Mouse (Mus musculus): ENCODE results near the gene Gm28539. TPM values are rescaled to one million over a fixed set of nuclear protein-coding genes. Genes with fewer than 3 reads are reported as not detected.

Gm28539 gene
- total and polyA plus RNA-seq, 3 experiments: 2.9 to 13.9 TPM; not detected in 1

GRCm38 (mm10) chr16:18796645-18797044 lies 39.7 kb upstream of the Gm28539 start:
- H3K27ac ChIP-seq (ENCODE audit: control insufficient read depth, low read depth, low read length): no peak overlapping the region
- no peaks in the 10 kb centered on the region for H3K27me3 ChIP-seq (ENCODE audit: control insufficient read depth in 1 of 2, insufficient read depth in 2 of 2, low read length in 2 of 2)
- H3K9ac ChIP-seq (ENCODE audit: control insufficient read depth, low read depth, low read length, poor library complexity, severe bottlenecking): no peak overlapping the region
- H3K4me3 ChIP-seq (ENCODE audit: control insufficient read depth in 1 of 2, insufficient read depth in 1 of 2, low read depth in 2 of 2, low read length in 2 of 2): no peak overlapping the region
- DNase-seq (ENCODE audit: low read depth, low spot score): no peak
- no peaks in the 10 kb centered on the region for H3K9me3 ChIP-seq (replicated peaks; ENCODE audit: insufficient read depth, low read length)
- peaks cover 0 to 9% of the 10 kb centered on the region in 2 experiments; a peak in 2 of 4 replicates for H3K36me3 ChIP-seq (ENCODE audit: control insufficient read depth in 1 of 2, insufficient read depth in 2 of 2, low read length in 2 of 2)
- TF ChIP-seq POLR2AphosphoS2 (IDR thresholded peaks at IDR 0.05; ENCODE audit: low read length) (no peak), MXI1 (IDR thresholded peaks at IDR 0.05; ENCODE audit: low read depth, low read length) (no peak), ETS1 (IDR thresholded peaks at IDR 0.05; ENCODE audit: low read depth, low read length) (no peak), MEF2A (IDR thresholded peaks at IDR 0.05; ENCODE audit: extremely low read depth, insufficient replicate concordance, low read depth, low read length, poor library complexity, severe bottlenecking) (no peak), MAZ (IDR thresholded peaks at IDR 0.05; ENCODE audit: low read depth, low read length) (no peak), MYC (IDR thresholded peaks at IDR 0.05; ENCODE audit: low read depth, low read length) (no peak), NELFE (IDR thresholded peaks at IDR 0.05; ENCODE audit: low read depth, low read length) (no peak), CTCF (IDR thresholded peaks at IDR 0.05 in 2 of 3, conservative IDR thresholded peaks at IDR 0.05 in 1 of 3; ENCODE audit: control insufficient read depth in 1 of 3, insufficient read depth in 1 of 3, low read depth in 2 of 3, low read length in 3 of 3, poor library complexity in 1 of 3, severe bottlenecking in 1 of 3) (no peak), MYB (IDR thresholded peaks at IDR 0.05; ENCODE audit: low read depth, low read length) (no peak), RCOR1 (IDR thresholded peaks at IDR 0.05; ENCODE audit: low read depth, low read length) (no peak), GABPA (IDR thresholded peaks at IDR 0.05; ENCODE audit: low read depth, low read length) (no peak), KAT2A (conservative IDR thresholded peaks at IDR 0.05; ENCODE audit: low read depth, low read length) (no peak), TAL1 (IDR thresholded peaks at IDR 0.05; ENCODE audit: low read length) (no peak), ZNF384 (IDR thresholded peaks at IDR 0.05; ENCODE audit: low read depth, low read length) (no peak), ZC3H11A (IDR thresholded peaks at IDR 0.05; ENCODE audit: low read depth, low read length) (no peak), CHD1 (IDR thresholded peaks at IDR 0.05; ENCODE audit: low read depth, low read length) (no peak), UBTF (IDR thresholded peaks at IDR 0.05; ENCODE audit: borderline replicate concordance, insufficient read depth, low read depth, low read length) (no peak), BHLHE40 (IDR thresholded peaks at IDR 0.05; ENCODE audit: borderline replicate concordance, low read depth, low read length) (no peak), ZKSCAN1 (IDR thresholded peaks at IDR 0.05; ENCODE audit: low read depth, low read length) (no peak), POLR2A (IDR thresholded peaks at IDR 0.05; ENCODE audit: control insufficient read depth in 1 of 2, insufficient read depth in 1 of 2, low read depth in 1 of 2, low read length in 2 of 2, poor library complexity in 1 of 2) (no peak)
- H3K4me1 ChIP-seq (ENCODE audit: control insufficient read depth in 1 of 2, insufficient read depth in 2 of 2, low read length in 2 of 2): no peaks in the 10 kb centered on the region
- no peaks in the 10 kb centered on the region for H3K79me2 ChIP-seq (ENCODE audit: control insufficient read depth, insufficient read depth, low read length, poor library complexity)

GRCm38 (mm10) chr16:18798151-18798550 lies 38.2 kb upstream of the Gm28539 start:
- Histone ChIP-seq H3K27me3 (ENCODE audit: control insufficient read depth in 1 of 2, insufficient read depth in 2 of 2, low read length in 2 of 2) (no peaks in the 10 kb centered on the region), H3K27ac (ENCODE audit: control insufficient read depth, low read depth, low read length) (no peak overlapping the region), H3K79me2 (ENCODE audit: control insufficient read depth, insufficient read depth, low read length, poor library complexity) (no peaks in the 10 kb centered on the region), H3K9me3 (replicated peaks; ENCODE audit: insufficient read depth, low read length) (no peaks in the 10 kb centered on the region), H3K36me3 (ENCODE audit: control insufficient read depth in 1 of 2, insufficient read depth in 2 of 2, low read length in 2 of 2) (peaks cover 0 to 10% of the 10 kb centered on the region in 2 experiments; a peak in 2 of 4 replicates), H3K4me3 (ENCODE audit: control insufficient read depth in 1 of 2, insufficient read depth in 1 of 2, low read depth in 2 of 2, low read length in 2 of 2) (no peak overlapping the region), H3K4me1 (ENCODE audit: control insufficient read depth in 1 of 2, insufficient read depth in 2 of 2, low read length in 2 of 2) (no peaks in the 10 kb centered on the region), H3K9ac (ENCODE audit: control insufficient read depth, low read depth, low read length, poor library complexity, severe bottlenecking) (no peak overlapping the region)
- no peak for TF ChIP-seq MAX (IDR thresholded peaks at IDR 0.05; ENCODE audit: low read length)
- no peak for TF ChIP-seq NELFE (IDR thresholded peaks at IDR 0.05; ENCODE audit: low read depth, low read length)
- DNase-seq (ENCODE audit: low read depth, low spot score): no peak
